Mouse (Mus musculus): ENCODE results near the gene Noa1. TPM values are rescaled to one million over a fixed set of nuclear protein-coding genes. Genes with fewer than 3 reads are reported as not detected.

Gene Noa1
- polyA plus RNA-seq, 1 experiment from 2014 or later, result 18.2 TPM

GRCm38 (mm10) chr5:77287901-77288300 lies 22.0 kb downstream of the Noa1 start:
- WGBS (ENCODE audit: insufficient replicate concordance), result 76% methylated on average over 6 of the region's 6 CpGs
- H3K9me3 ChIP-seq (replicated peaks), result no peaks in the 10 kb centered on the region
- no peak overlapping the region for H3K4me3 ChIP-seq (replicated peaks)
- no peak overlapping the region for H3K4me2 ChIP-seq
- H3K27me3 ChIP-seq, result no peaks in the 10 kb centered on the region
- H3K9ac ChIP-seq, result no peak overlapping the region
- H3K4me1 ChIP-seq (replicated peaks), result no peaks in the 10 kb centered on the region
- H3K27ac ChIP-seq (replicated peaks), result no peak overlapping the region
- ATAC-seq (ENCODE audit: insufficient read depth), result no peak
- peaks cover 61% of the 10 kb centered on the region for H3K36me3 ChIP-seq (replicated peaks)

- WGBS (ENCODE audit: insufficient replicate concordance), result 65% methylated on average over 5 of the region's 5 CpGs
- Histone ChIP-seq H3K4me2 (no peak overlapping the region), H3K9me3 (replicated peaks) (no peaks in the 10 kb centered on the region), H3K4me3 (replicated peaks) (no peak overlapping the region), H3K4me1 (replicated peaks) (no peaks in the 10 kb centered on the region), H3K27me3 (no peaks in the 10 kb centered on the region), H3K27ac (replicated peaks) (no peak overlapping the region), H3K36me3 (replicated peaks) (peaks cover 62% of the 10 kb centered on the region), H3K9ac (no peak overlapping the region)
- ATAC-seq (ENCODE audit: insufficient read depth), result no peak
These were observed 23.0 kb downstream of the Noa1 start for GRCm38 (mm10) chr5:77286904-77287303.

DNA sequence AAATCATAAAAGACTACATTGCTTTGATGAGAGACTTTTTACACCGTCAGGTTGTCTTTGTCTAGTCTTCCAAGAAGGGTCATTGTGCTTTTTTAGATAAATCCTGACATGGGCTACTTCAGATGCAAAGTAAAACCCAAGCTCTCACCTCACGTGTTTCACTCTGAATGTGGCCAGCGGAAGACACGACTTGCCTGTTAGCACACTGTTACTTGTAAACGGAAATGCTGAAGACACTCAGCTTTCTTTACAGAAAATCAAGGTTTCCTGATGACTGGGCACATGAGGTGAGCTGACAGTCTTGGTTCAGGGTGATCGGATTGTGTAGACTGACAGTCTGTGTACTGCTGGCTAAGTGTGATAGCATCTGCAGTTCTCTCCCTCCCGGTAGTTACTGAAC lies 24.2 kb downstream of the Noa1 start:
- ATAC-seq (ENCODE audit: insufficient read depth), result no peak
- Histone ChIP-seq H3K9me3 (replicated peaks) (no peaks in the 10 kb centered on the region), H3K27me3 (no peaks in the 10 kb centered on the region), H3K27ac (replicated peaks) (no peak overlapping the region), H3K4me3 (replicated peaks) (no peak overlapping the region), H3K9ac (no peak overlapping the region), H3K36me3 (replicated peaks) (peaks cover 69% of the 10 kb centered on the region), H3K4me1 (replicated peaks) (no peaks in the 10 kb centered on the region), H3K4me2 (no peak overlapping the region)
- WGBS (ENCODE audit: insufficient replicate concordance), result 73% methylated on average over 7 of the region's 7 CpGs

DNA sequence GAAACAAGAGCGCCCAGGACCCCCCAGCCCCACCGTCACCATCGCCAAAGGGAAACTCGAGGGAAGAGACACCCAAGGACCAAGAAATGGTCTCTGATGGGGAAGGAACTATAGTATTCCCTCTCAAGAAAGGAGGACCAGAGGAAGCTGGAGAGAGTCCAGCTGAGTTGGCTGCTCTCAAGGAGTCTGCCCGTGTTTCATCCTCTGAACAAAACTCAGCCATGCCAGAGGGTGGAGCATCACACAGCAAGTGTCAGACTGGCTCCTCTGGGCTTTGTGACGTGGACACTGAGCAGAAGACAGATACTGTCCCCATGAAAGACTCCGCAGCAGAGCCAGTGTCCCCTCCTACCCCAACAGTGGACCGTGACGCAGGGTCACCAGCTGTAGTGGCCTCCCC lies 27.6 kb downstream of the Noa1 start:
- Histone ChIP-seq H3K27ac (replicated peaks) (no peak overlapping the region), H3K4me2 (no peak overlapping the region), H3K36me3 (replicated peaks) (peaks cover 77% of the 10 kb centered on the region), H3K4me3 (replicated peaks) (no peak overlapping the region), H3K9ac (no peak overlapping the region), H3K9me3 (replicated peaks) (no peaks in the 10 kb centered on the region), H3K27me3 (no peaks in the 10 kb centered on the region), H3K4me1 (replicated peaks) (0 out of 2 replicates have a peak, but pooled peaks cover under 1% of the 10 kb centered on the region)
- 84% methylated on average over 9 of the region's 9 CpGs for WGBS (ENCODE audit: insufficient replicate concordance)
- ATAC-seq (ENCODE audit: insufficient read depth), result no peak

DNA sequence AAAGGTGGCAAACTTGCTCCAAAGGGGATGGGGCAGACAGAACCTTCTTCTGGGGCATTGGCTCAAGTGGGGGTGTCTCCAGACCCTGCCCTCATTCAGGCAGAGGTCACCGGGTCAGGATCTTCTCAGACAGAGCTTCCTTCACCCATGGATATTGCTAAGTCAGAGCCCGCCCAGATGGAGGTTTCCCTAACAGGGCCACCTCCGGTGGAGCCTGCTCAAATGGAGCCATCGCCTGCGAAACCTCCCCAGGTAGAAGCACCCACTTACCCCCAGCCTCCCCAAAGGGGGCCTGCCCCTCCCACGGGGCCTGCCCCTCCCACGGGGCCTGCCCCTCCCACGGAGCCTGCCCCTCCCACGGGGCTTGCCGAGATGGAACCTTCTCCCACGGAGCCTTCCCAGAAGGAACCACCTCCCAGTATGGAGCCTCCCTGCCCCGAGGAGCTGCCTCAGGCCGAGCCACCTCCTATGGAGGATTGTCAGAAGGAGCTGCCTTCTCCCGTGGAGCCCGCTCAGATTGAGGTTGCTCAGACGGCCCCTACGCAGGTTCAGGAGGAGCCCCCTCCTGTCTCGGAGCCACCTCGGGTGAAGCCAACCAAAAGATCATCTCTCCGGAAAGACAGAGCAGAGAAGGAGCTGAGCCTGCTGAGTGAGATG lies 28.2 kb downstream of the Noa1 start:
- Histone ChIP-seq H3K4me2 (no peak overlapping the region), H3K4me1 (replicated peaks) (peaks cover 5% of the 10 kb centered on the region; the same call in 1 of the 2 replicates), H3K9ac (no peak overlapping the region), H3K27me3 (no peaks in the 10 kb centered on the region), H3K36me3 (replicated peaks) (peaks cover 81% of the 10 kb centered on the region), H3K4me3 (replicated peaks) (no peak overlapping the region), H3K9me3 (replicated peaks) (no peaks in the 10 kb centered on the region), H3K27ac (replicated peaks) (no peak overlapping the region)
- 79% methylated on average over 20 of the region's 20 CpGs for WGBS (ENCODE audit: insufficient replicate concordance)
- ATAC-seq (ENCODE audit: insufficient read depth), result no peak

- H3K4me1 ChIP-seq (replicated peaks), result peaks cover 19% of the 10 kb centered on the region
- 68% methylated on average over 6 of the region's 6 CpGs for WGBS (ENCODE audit: insufficient replicate concordance)
- H3K9me3 ChIP-seq (replicated peaks), result no peaks in the 10 kb centered on the region
- no peaks in the 10 kb centered on the region for H3K27me3 ChIP-seq
- H3K4me3 ChIP-seq (replicated peaks), result no peak overlapping the region
- H3K4me2 ChIP-seq, result no peak overlapping the region
- H3K36me3 ChIP-seq (replicated peaks), result peaks cover 88% of the 10 kb centered on the region
- no peak for ATAC-seq (ENCODE audit: insufficient read depth)
- no peak overlapping the region for H3K9ac ChIP-seq
- no peak overlapping the region for H3K27ac ChIP-seq (replicated peaks)
These were observed 32.7 kb downstream of the Noa1 start for GRCm38 (mm10) chr5:77277204-77277603.

GRCm38 (mm10) chr5:77275950-77276349 lies 33.9 kb downstream of the Noa1 start:
- no peak for ATAC-seq (ENCODE audit: insufficient read depth)
- H3K9me3 ChIP-seq (replicated peaks), result no peaks in the 10 kb centered on the region
- H3K27me3 ChIP-seq, result no peaks in the 10 kb centered on the region
- WGBS (ENCODE audit: insufficient replicate concordance), result 71% methylated on average over 5 of the region's 5 CpGs
- H3K4me1 ChIP-seq (replicated peaks), result peaks cover 22% of the 10 kb centered on the region
- H3K27ac ChIP-seq (replicated peaks), result no peak overlapping the region
- no peak overlapping the region for H3K4me3 ChIP-seq (replicated peaks)
- peaks cover 84% of the 10 kb centered on the region for H3K36me3 ChIP-seq (replicated peaks)
- no peak overlapping the region for H3K9ac ChIP-seq
- H3K4me2 ChIP-seq, result no peak overlapping the region

DNA sequence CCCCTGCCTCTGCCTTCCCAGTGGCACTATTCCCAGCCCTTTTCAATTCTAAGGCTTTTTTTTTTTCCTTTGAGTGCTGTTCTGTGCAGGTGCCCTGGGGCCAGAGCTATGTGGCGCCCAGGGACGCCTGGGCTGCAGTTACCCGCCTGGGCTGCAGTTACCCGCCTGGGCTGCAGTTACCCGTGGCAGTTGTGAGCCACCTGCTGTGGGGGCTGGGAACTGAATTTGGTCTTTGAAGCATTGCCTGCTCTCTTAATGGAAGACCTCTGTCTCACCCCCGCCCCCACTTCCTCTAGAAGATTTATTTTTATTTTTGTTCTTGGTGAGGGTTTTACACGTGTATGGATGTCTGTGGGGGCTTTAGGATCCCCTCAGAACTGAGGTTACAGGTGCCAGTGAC lies 36.7 kb downstream of the Noa1 start:
- H3K4me3 ChIP-seq (replicated peaks), result no peak overlapping the region
- H3K9me3 ChIP-seq (replicated peaks), result no peaks in the 10 kb centered on the region
- no peak overlapping the region for H3K27ac ChIP-seq (replicated peaks)
- H3K27me3 ChIP-seq, result no peaks in the 10 kb centered on the region
- H3K4me2 ChIP-seq, result no peak overlapping the region
- WGBS (ENCODE audit: insufficient replicate concordance), result 48% methylated on average over 7 of the region's 7 CpGs
- ATAC-seq (ENCODE audit: insufficient read depth), result no peak
- peaks cover 30% of the 10 kb centered on the region for H3K4me1 ChIP-seq (replicated peaks)
- H3K36me3 ChIP-seq (replicated peaks), result peaks cover 80% of the 10 kb centered on the region
- H3K9ac ChIP-seq, result no peak overlapping the region

DNA sequence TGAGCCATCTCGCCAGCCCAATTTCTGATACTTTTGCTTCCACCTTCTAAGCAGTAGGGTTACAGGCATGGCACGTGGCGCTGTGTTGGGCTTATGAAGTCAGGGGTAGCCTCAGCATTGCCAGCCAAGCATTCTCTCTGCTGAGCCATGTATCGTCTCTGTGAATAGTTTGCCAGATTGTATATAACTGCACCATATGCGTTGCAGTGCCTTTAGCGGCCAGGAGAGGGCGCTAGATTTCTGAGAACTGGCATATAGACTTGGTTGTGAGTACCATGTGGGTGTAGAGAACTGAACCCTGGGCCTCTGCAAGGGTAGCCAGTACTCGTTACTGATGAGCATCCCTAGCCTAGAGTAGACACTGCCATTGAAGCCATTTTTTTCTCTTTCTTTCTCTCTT lies 40.5 kb downstream of the Noa1 start:
- Histone ChIP-seq H3K4me1 (replicated peaks) (peaks cover 50% of the 10 kb centered on the region), H3K4me2 (no peak overlapping the region), H3K36me3 (replicated peaks) (peaks cover 49% of the 10 kb centered on the region), H3K4me3 (replicated peaks) (no peak overlapping the region), H3K9ac (no peak overlapping the region), H3K27me3 (no peaks in the 10 kb centered on the region), H3K9me3 (replicated peaks) (no peaks in the 10 kb centered on the region), H3K27ac (replicated peaks) (no peak overlapping the region)
- ATAC-seq (ENCODE audit: insufficient read depth), result no peak
- WGBS (ENCODE audit: insufficient replicate concordance), result 71% methylated on average over 8 of the region's 8 CpGs

GRCm38 (mm10) chr5:77267957-77268624 lies 41.8 kb downstream of the Noa1 start:
- whole genome bisulfite sequencing (ENCODE audit: insufficient replicate concordance), result 92% methylated on average over 30 of the region's 30 CpGs

DNA sequence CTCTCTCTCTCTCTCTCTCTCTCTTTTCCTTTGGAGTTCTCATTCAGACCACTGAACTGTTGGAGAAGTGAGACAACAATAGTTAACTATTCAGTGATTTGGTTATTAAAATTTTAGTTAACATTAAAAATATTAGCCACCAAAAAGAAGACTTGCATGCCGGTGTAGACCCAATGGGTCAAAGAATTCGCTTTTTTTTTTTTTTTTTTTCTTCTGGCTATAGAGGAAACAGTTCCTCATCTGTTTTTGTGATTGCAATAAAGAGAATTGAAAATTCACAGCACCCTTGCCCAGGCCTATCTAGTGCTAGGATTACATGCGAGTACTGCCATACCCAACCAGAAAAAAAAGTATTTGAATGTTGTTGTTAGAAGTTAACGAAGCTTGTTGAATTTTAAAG lies 42.4 kb downstream of the Noa1 start:
- H3K27ac ChIP-seq (replicated peaks), result no peak overlapping the region
- 66% methylated on average over 4 of the region's 4 CpGs for WGBS (ENCODE audit: insufficient replicate concordance)
- H3K4me2 ChIP-seq, result peak overlapping the region; percentile 99
- peak overlapping the region; percentile 92 for H3K4me3 ChIP-seq (replicated peaks)
- no peaks in the 10 kb centered on the region for H3K27me3 ChIP-seq
- peaks cover 37% of the 10 kb centered on the region for H3K4me1 ChIP-seq (replicated peaks)
- no peak overlapping the region for H3K9ac ChIP-seq
- no peaks in the 10 kb centered on the region for H3K9me3 ChIP-seq (replicated peaks)
- ATAC-seq (ENCODE audit: insufficient read depth), result no peak
- peaks cover 34% of the 10 kb centered on the region for H3K36me3 ChIP-seq (replicated peaks)

More at GRCm38 (mm10) chr5:77267957-77268624, 41.8 kb downstream of the Noa1 start:
- no peak overlapping the region for H3K27ac ChIP-seq (replicated peaks)
- no peak for ATAC-seq (ENCODE audit: insufficient read depth)
- no peak overlapping the region for H3K4me2 ChIP-seq
- H3K4me1 ChIP-seq (replicated peaks), result peaks cover 40% of the 10 kb centered on the region
- peaks cover 39% of the 10 kb centered on the region for H3K36me3 ChIP-seq (replicated peaks)
- no peaks in the 10 kb centered on the region for H3K9me3 ChIP-seq (replicated peaks)
- no peak overlapping the region for H3K9ac ChIP-seq
- H3K27me3 ChIP-seq, result no peaks in the 10 kb centered on the region
- no peak overlapping the region for H3K4me3 ChIP-seq (replicated peaks)

Measured in liver, embryonic 15.5 days (tissue).